Mouse (Mus musculus) CH12.LX (cell line): Measurements from ENCODE around the gene Snapc1. TPM values are rescaled to one million over a fixed set of nuclear protein-coding genes. Genes with fewer than 3 reads are reported as not detected.
A peak's percentile ranks its signal among the peaks of the same experiment; 100 is the strongest.

Experiments
- DNase-seq: peaks from one replicate; pipeline ENCODE4 v3.0.0-alpha.2; 2013; ENCODE audit errors: extremely low read depth
- H3K27ac ChIP-seq: 2 replicates; pipeline ENCODE4 v1.5.1; 2012; ENCODE audit warnings: low read depth, mild to moderate bottlenecking, control low read depth, moderate library complexity; ENCODE audit not compliant: insufficient read depth
- H3K27me3 ChIP-seq: replicated peaks from 2 replicates; pipeline ENCODE3; 2012; ENCODE audit warnings: inconsistent platforms
- H3K36me3 ChIP-seq, 2 experiments: replicated peaks in 1 of 2; 2 replicates each; pipeline versions ENCODE3 to v1.6.1; 2012; ENCODE audit warnings: inconsistent platforms in 1 of 2, low read length in 1 of 2, mild to moderate bottlenecking in 1 of 2, mixed read lengths in 1 of 2, moderate library complexity in 1 of 2; ENCODE audit not compliant: control insufficient read depth in 1 of 2, insufficient read depth in 1 of 2
- H3K4me1 ChIP-seq, 2 experiments: 2 replicates each; pipeline ENCODE4 v1.6.1; 2012; ENCODE audit warnings: inconsistent platforms in 1 of 2, moderate library complexity in 1 of 2; ENCODE audit not compliant: insufficient read depth in 2 of 2, control insufficient read depth in 1 of 2
- H3K4me2 ChIP-seq: 2 replicates; pipeline ENCODE4 v1.6.1; 2012; ENCODE audit warnings: low read depth, mild to moderate bottlenecking, control low read depth; ENCODE audit not compliant: poor library complexity, insufficient read depth, severe bottlenecking
- H3K4me3 ChIP-seq, 3 experiments: fragments of 150-350 bp in 1 of 3; sonication (generic) in 1 of 3; replicated peaks in 1 of 3; 2 replicates each; pipeline versions ENCODE3 to v1.5.1; 2011 to 2012; ENCODE audit warnings: low read depth in 2 of 3, low read length in 2 of 3, mild to moderate bottlenecking in 2 of 3, moderate library complexity in 2 of 3, control low read depth in 1 of 3, improper control_type of control experiment in 1 of 3, inconsistent platforms in 1 of 3, mixed read lengths in 1 of 3; ENCODE audit not compliant: poor library complexity in 1 of 3
- H3K79me2 ChIP-seq: replicated peaks from 2 replicates; pipeline ENCODE4 v1.6.1; 2012; ENCODE audit warnings: mild to moderate bottlenecking, moderate library complexity; ENCODE audit not compliant: control insufficient read depth, poor library complexity, insufficient read depth, severe bottlenecking; ENCODE audit errors: extremely low read depth
- H3K9ac ChIP-seq: 2 replicates; pipeline ENCODE4 v1.6.1; 2012; ENCODE audit warnings: low read depth, mild to moderate bottlenecking, control low read depth, moderate library complexity; ENCODE audit not compliant: insufficient read depth
- H3K9me3 ChIP-seq: replicated peaks from 2 replicates; pipeline ENCODE3; 2012; ENCODE audit warnings: low read length, inconsistent platforms, mixed read lengths
- BHLHE40 ChIP-seq: IDR thresholded peaks from 2 replicates; pipeline ENCODE4 v1.6.1; 2011; ENCODE audit warnings: mild to moderate bottlenecking, low read depth, low read length, improper control_type of control experiment
- CHD1 ChIP-seq: IDR thresholded peaks from 2 replicates; pipeline ENCODE4 v1.6.1; 2012; ENCODE audit warnings: low read depth, low read length, improper control_type of control experiment, inconsistent platforms
- CHD2 ChIP-seq: IDR thresholded peaks from 2 replicates; pipeline ENCODE4 v1.6.1; 2011; ENCODE audit warnings: low read length, improper control_type of control experiment
- CTCF ChIP-seq, 2 experiments: IDR thresholded peaks in 1 of 2; conservative IDR thresholded peaks in 1 of 2; 2 replicates each; pipeline ENCODE4 v1.5.1; 2011 to 2012; ENCODE audit warnings: low read depth in 2 of 2, low read length in 2 of 2, improper control_type of control experiment in 1 of 2, inconsistent platforms in 1 of 2, mild to moderate bottlenecking in 1 of 2, moderate library complexity in 1 of 2
- ELF1 ChIP-seq: IDR thresholded peaks from 2 replicates; pipeline ENCODE4 v1.6.1; 2014; ENCODE audit warnings: low read depth, mild to moderate bottlenecking, inconsistent platforms, low read length, improper control_type of control experiment
- EP300 ChIP-seq: IDR thresholded peaks from 2 replicates; pipeline ENCODE4 v1.6.1; 2011; ENCODE audit warnings: low read length, improper control_type of control experiment
- ETS1 ChIP-seq: conservative IDR thresholded peaks from 2 replicates; pipeline ENCODE4 v1.6.1; 2012; ENCODE audit warnings: low read depth, mild to moderate bottlenecking, inconsistent platforms, low read length, improper control_type of control experiment, moderate library complexity
- GABPA ChIP-seq: IDR thresholded peaks from 2 replicates; pipeline ENCODE4 v1.6.1; 2012; ENCODE audit warnings: low read depth, low read length, improper control_type of control experiment, inconsistent platforms; ENCODE audit not compliant: insufficient replicate concordance
- HCFC1 ChIP-seq: IDR thresholded peaks from 2 replicates; pipeline ENCODE4 v1.6.1; 2012; ENCODE audit warnings: low read depth, mild to moderate bottlenecking, inconsistent platforms, low read length, improper control_type of control experiment
- JUN ChIP-seq: IDR thresholded peaks from 2 replicates; pipeline ENCODE4 v1.6.1; 2011; ENCODE audit warnings: low read depth, mild to moderate bottlenecking, low read length, improper control_type of control experiment, moderate library complexity; ENCODE audit not compliant: insufficient read depth
- JUND ChIP-seq: conservative IDR thresholded peaks from 2 replicates; pipeline ENCODE4 v1.6.1; 2011; ENCODE audit warnings: low read depth, low read length, improper control_type of control experiment
- KAT2A ChIP-seq: IDR thresholded peaks from 2 replicates; pipeline ENCODE4 v1.6.1; 2012; ENCODE audit warnings: low read length, improper control_type of control experiment, inconsistent platforms; ENCODE audit not compliant: insufficient replicate concordance
- MAX ChIP-seq: IDR thresholded peaks from 2 replicates; pipeline ENCODE4 v1.6.1; 2011; ENCODE audit warnings: low read length, improper control_type of control experiment
- MAZ ChIP-seq: IDR thresholded peaks from 2 replicates; pipeline ENCODE4 v1.6.1; 2012; ENCODE audit warnings: low read depth, mild to moderate bottlenecking, inconsistent platforms, low read length, improper control_type of control experiment, moderate library complexity
- MEF2A ChIP-seq: IDR thresholded peaks from 2 replicates; pipeline ENCODE4 v1.6.1; 2014; ENCODE audit warnings: low read depth, mild to moderate bottlenecking, inconsistent platforms, low read length, improper control_type of control experiment, borderline replicate concordance
- MXI1 ChIP-seq: IDR thresholded peaks from 2 replicates; pipeline ENCODE4 v1.6.1; 2011; ENCODE audit warnings: mild to moderate bottlenecking, low read depth, low read length, improper control_type of control experiment
- MYC ChIP-seq: IDR thresholded peaks from 2 replicates; pipeline ENCODE4 v1.6.1; 2011; ENCODE audit warnings: low read depth, mild to moderate bottlenecking, improper control_type of control experiment, low read length
- NELFE ChIP-seq: IDR thresholded peaks from 2 replicates; pipeline ENCODE4 v1.6.1; 2011; ENCODE audit warnings: low read depth, low read length, improper control_type of control experiment
- NRF1 ChIP-seq: IDR thresholded peaks from 2 replicates; pipeline ENCODE4 v1.6.1; 2014; ENCODE audit warnings: low read depth, mild to moderate bottlenecking, inconsistent platforms, low read length, improper control_type of control experiment, moderate library complexity
- PAX5 ChIP-seq: IDR thresholded peaks from 2 replicates; pipeline ENCODE4 v1.6.1; 2012; ENCODE audit warnings: low read length, inconsistent platforms, mixed read lengths
- POLR2AphosphoS2 ChIP-seq: IDR thresholded peaks from 2 replicates; pipeline ENCODE4 v1.6.1; 2011; ENCODE audit warnings: low read depth, low read length, improper control_type of control experiment
- RAD21 ChIP-seq: IDR thresholded peaks from 2 replicates; pipeline ENCODE4 v1.6.1; 2011; ENCODE audit warnings: low read depth, mild to moderate bottlenecking, low read length, improper control_type of control experiment, moderate library complexity
- RCOR1 ChIP-seq: conservative IDR thresholded peaks from 2 replicates; pipeline ENCODE4 v1.6.1; 2012; ENCODE audit warnings: low read depth, mild to moderate bottlenecking, inconsistent platforms, low read length, improper control_type of control experiment
- SIN3A ChIP-seq: IDR thresholded peaks from 2 replicates; pipeline ENCODE4 v1.6.1; 2012; ENCODE audit warnings: low read length, improper control_type of control experiment, inconsistent platforms
- SMC3 ChIP-seq: IDR thresholded peaks from 2 replicates; pipeline ENCODE4 v1.6.1; 2011; ENCODE audit warnings: low read depth, low read length, improper control_type of control experiment
- TBP ChIP-seq: conservative IDR thresholded peaks from 2 replicates; pipeline ENCODE4 v1.6.1; 2011; ENCODE audit warnings: low read depth, low read length, improper control_type of control experiment
- TCF12 ChIP-seq: IDR thresholded peaks from 2 replicates; pipeline ENCODE4 v1.6.1; 2014; ENCODE audit warnings: low read depth, mild to moderate bottlenecking, inconsistent platforms, low read length, improper control_type of control experiment
- USF1 ChIP-seq: IDR thresholded peaks from 2 replicates; pipeline ENCODE4 v1.6.1; 2014; ENCODE audit warnings: low read depth, mild to moderate bottlenecking, inconsistent platforms, low read length, improper control_type of control experiment
- USF2 ChIP-seq: conservative IDR thresholded peaks from 2 replicates; pipeline ENCODE4 v1.6.1; 2011; ENCODE audit warnings: low read depth, low read length, improper control_type of control experiment
- ZC3H11A ChIP-seq: IDR thresholded peaks from 2 replicates; pipeline ENCODE4 v1.6.1; 2012; ENCODE audit warnings: low read depth, mild to moderate bottlenecking, inconsistent platforms, low read length, improper control_type of control experiment
- ZKSCAN1 ChIP-seq: IDR thresholded peaks from 2 replicates; pipeline ENCODE4 v1.6.1; 2012; ENCODE audit warnings: low read depth, inconsistent platforms, low read length, improper control_type of control experiment, borderline replicate concordance
- ZNF384 ChIP-seq: IDR thresholded peaks from 2 replicates; pipeline ENCODE4 v1.6.1; 2012; ENCODE audit warnings: low read depth, low read length, improper control_type of control experiment, inconsistent platforms
- dilution Hi-C: fragments of 300-500 bp; cut with MboI; formaldehyde crosslinking; loops from 2 replicates; pipeline ENCODE4 v1.14.3; 2020; ENCODE audit warnings: low sequenced_read_pairs; ENCODE audit not compliant: extremely low pct_unique_long_range_greater_than_20kb, extremely low pct_ligation_motif_present
- in situ Hi-C: fragments of 300-500 bp; cut with MboI; formaldehyde crosslinking; loops from 3 replicates; pipeline ENCODE4 v1.14.3; 2019; ENCODE audit warnings: low sequenced_read_pairs, low pct_ligation_motif_present, low pct_unique_long_range_greater_than_20kb, mixed read lengths
- polyA plus RNA-seq: library from polyadenylated mRNA; unstranded; fragments of >175 nt; gene quantifications from 2 replicates; pipeline ENCODE4 v1.2.1, GENCODE M21; 2012; ENCODE audit warnings: low read depth; ENCODE audit not compliant: insufficient read length
- total RNA-seq, 2 experiments: library from RNA; depleted of rRNA; stranded (reverse); fragments of 300-350 nt in 1 of 2; fragments of >200 nt in 1 of 2; gene quantifications; 2 replicates each; pipeline ENCODE4 v1.2.3; 2012 to 2014

Snapc1 gene
- total and polyA plus RNA-seq, 3 experiments: 7.7 to 24.0 (median 9.7) TPM

- no peak overlapping the region for H3K9ac ChIP-seq
- no peak overlapping the region for H3K4me2 ChIP-seq
- no peak overlapping the region for H3K27ac ChIP-seq
- peaks cover 0 to 16% of the 10 kb centered on the region in 2 experiments; a peak in 3 of 4 replicates for H3K4me1 ChIP-seq
- peaks cover 6% of the 10 kb centered on the region for H3K79me2 ChIP-seq
- H3K9me3 ChIP-seq: peaks cover 14% of the 10 kb centered on the region
- in situ Hi-C loops: no loop called here
- dilution Hi-C loops: no loop called here
- no peaks in the 10 kb centered on the region for H3K27me3 ChIP-seq
- TF ChIP-seq PAX5 (no peak), EP300 (no peak), HCFC1 (no peak), TCF12 (no peak), JUND (no peak), ZKSCAN1 (peak; percentile 92), MXI1 (no peak)
- no peak overlapping the region for H3K4me3 ChIP-seq
- peaks cover 27 to 59% of the 10 kb centered on the region in 2 experiments for H3K36me3 ChIP-seq
- no peak for DNase-seq
Observed at GRCm38 (mm10) chr12:73969142-73969541, 4.9 kb downstream of the Snapc1 start.

- H3K4me2 ChIP-seq: peak overlapping the region; percentile 68; the same call in 1 of the 2 replicates
- H3K27ac ChIP-seq: peak overlapping the region; percentile 16; the same call in 1 of the 2 replicates
- H3K4me3 ChIP-seq: no peak overlapping the region
- H3K27me3 ChIP-seq: no peaks in the 10 kb centered on the region
- H3K36me3 ChIP-seq: peaks cover 26 to 79% of the 10 kb centered on the region in 2 experiments
- in situ Hi-C loops (no loop called here), dilution Hi-C loops (no loop called here)
- DNase-seq: peak; percentile 89
- peaks cover 9 to 42% of the 10 kb centered on the region in 2 experiments; a peak in 3 of 4 replicates for H3K4me1 ChIP-seq
- H3K9me3 ChIP-seq: peaks cover 14% of the 10 kb centered on the region
- H3K9ac ChIP-seq: no peak overlapping the region
- H3K79me2 ChIP-seq: no peaks in the 10 kb centered on the region
- TF ChIP-seq BHLHE40 (peak; percentile 92), KAT2A (0 out of 2 replicates have a peak, but pooled peaks have one; percentile 37), USF2 (peak; percentile 79), MYC (peak; percentile 94), CHD1 (no peak), TCF12 (peak; percentile 59), JUND (peak; percentile 57; the same call in 1 of the 2 replicates), EP300 (peak; percentile 93), USF1 (peak; percentile 79), GABPA (no peak), ELF1 (peak; percentile 25; the same call in 1 of the 2 replicates), NELFE (0 out of 2 replicates have a peak, but pooled peaks have one; percentile 32), TBP (0 out of 2 replicates have a peak, but pooled peaks have one; percentile 35), MEF2A (peak; percentile 42; the same call in 1 of the 2 replicates), ZC3H11A (no peak), HCFC1 (no peak), MAX (peak; percentile 99), SIN3A (peak; percentile 77), JUN (peak; percentile 55), MAZ (no peak), RAD21 (no peak), NRF1 (0 out of 2 replicates have a peak, but pooled peaks have one; percentile 15), CHD2 (no peak), ETS1 (peak; percentile 79), SMC3 (no peak), ZNF384 (no peak), POLR2AphosphoS2 (no peak), CTCF (conservative IDR thresholded peaks at IDR 0.05 in 1 of 2, IDR thresholded peaks at IDR 0.05 in 1 of 2; ENCODE audit: low read depth in 2 of 2, low read length in 2 of 2) (no peak), RCOR1 (0 out of 2 replicates have a peak, but pooled peaks have one; percentile 51)
Observed at GRCm38 (mm10) chr12:73974584-73974983, 10.3 kb downstream of the Snapc1 start.
